Mouse (Mus musculus): ENCODE data around the gene Parp11. TPM values are rescaled to one million over a fixed set of nuclear protein-coding genes. Genes with fewer than 3 reads are reported as not detected.

The Parp11 gene
- 9.6 and 12.9 TPM in 2 replicates for polyA plus RNA-seq (2015; fragmentation: Nextera tagmentation; extraction: Ambion mirVana)

GRCm38 (mm10) chr6:127446436-127446890 lies at the start of gene Parp11:
Gene Parp11 (plus strand): TSS chr6:127446840.

Other genes starting within 250 kb of the Parp11 start
- gene Cracr2a, start 114.5 kb downstream of the Parp11 start, polyA plus RNA-seq (2015; fragmentation: Nextera tagmentation; extraction: Ambion mirVana) = 1.4 and 1.5 TPM in 2 replicates